Mouse (Mus musculus) lung, embryonic 15.5 days (tissue): ENCODE results near the gene Gm36210. TPM values are rescaled to one million over a fixed set of nuclear protein-coding genes. Genes with fewer than 3 reads are reported as not detected.
"Not testable (repeated sequence)": the region's sequence is repeated elsewhere in the genome, so short reads cannot be mapped to it uniquely, and the experiment has no call there.

Source experiments
- ATAC-seq: fragments of 200-750 bp; cut with Nextera tagmentation; 2 replicates; pipeline ENCODE4 v1.8.0; 2017; ENCODE audit warnings: moderate number of reproducible peaks, borderline replicate concordance; ENCODE audit not compliant: low FRiP score, low TSS enrichment; ENCODE audit errors: extremely low read depth
- H3K27ac ChIP-seq: fragments of 300-500 bp; sonication (generic); 2 replicates; pipeline ENCODE4 v1.5.1; 2015; ENCODE audit warnings: moderate library complexity, mild to moderate bottlenecking, inconsistent platforms
- H3K27me3 ChIP-seq: fragments of 300-500 bp; sonication (generic); 2 replicates; pipeline ENCODE4 v1.6.1; 2015; ENCODE audit warnings: inconsistent platforms
- H3K36me3 ChIP-seq: fragments of 300-500 bp; sonication (generic); 2 replicates; pipeline ENCODE4 v1.6.1; 2015; ENCODE audit warnings: inconsistent platforms
- H3K4me1 ChIP-seq: fragments of 300-500 bp; sonication (generic); 2 replicates; pipeline ENCODE4 v1.6.1; 2015; ENCODE audit warnings: inconsistent platforms
- H3K4me2 ChIP-seq: fragments of 300-500 bp; sonication (generic); 2 replicates; pipeline ENCODE4 v1.6.1; 2015; ENCODE audit warnings: inconsistent platforms, mild to moderate bottlenecking, moderate library complexity
- H3K4me3 ChIP-seq: fragments of 300-500 bp; sonication (generic); 2 replicates; pipeline ENCODE4 v1.5.1; 2015; ENCODE audit warnings: mild to moderate bottlenecking, inconsistent platforms
- H3K9ac ChIP-seq: fragments of 300-500 bp; sonication (generic); 2 replicates; pipeline ENCODE4 v1.6.1; 2015; ENCODE audit warnings: inconsistent platforms
- H3K9me3 ChIP-seq: fragments of 300-500 bp; sonication (generic); 2 replicates; pipeline ENCODE4 v1.6.1; 2016; ENCODE audit warnings: inconsistent platforms
- WGBS: fragments of 180-500 bp; shearing (Covaris S2); methylation state at CpG from one replicate; pipeline ENCODE4 v1.1.7; 2015; 5-methylcytosine and 5-hydroxymethylcytosine counted together
- polyA plus RNA-seq: library from polyadenylated mRNA; unstranded; fragments of >200 nt; fragmentation: Nextera tagmentation; extraction: Ambion mirVana; gene quantifications from 2 replicates; pipeline ENCODE4 v1.2.1, GENCODE M21; 2015

Gm36210 gene
- polyA plus RNA-seq, 1 experiment from 2014 or later, result not detected

DNA sequence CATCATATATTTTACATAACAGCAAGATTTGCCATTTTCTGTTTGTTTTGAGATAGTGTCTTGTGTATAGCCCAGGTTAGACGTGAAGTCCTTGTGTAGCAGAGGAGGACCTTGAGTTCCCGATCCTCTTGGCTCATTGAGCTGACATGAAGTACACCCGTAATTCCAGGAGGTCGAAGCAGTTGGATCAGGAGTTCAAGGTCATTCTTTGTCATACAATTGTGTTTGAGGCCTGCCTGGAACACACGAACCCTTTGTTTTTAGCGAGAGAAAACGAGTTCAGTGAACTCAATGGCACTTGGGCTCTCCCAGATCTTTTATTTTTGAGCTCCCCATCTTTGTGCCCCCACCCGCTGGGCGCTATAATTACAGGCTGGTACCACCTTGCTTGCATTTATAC, 3.9 kb downstream of the Gm36210 start:
- Histone ChIP-seq H3K4me1 (0 out of 2 replicates have a peak, but pooled peaks cover 4% of the 10 kb centered on the region), H3K9ac (no peak overlapping the region), H3K4me2 (no peak overlapping the region), H3K36me3 (no peaks in the 10 kb centered on the region), H3K27ac (no peak overlapping the region), H3K4me3 (no peak overlapping the region), H3K27me3 (peaks cover 6% of the 10 kb centered on the region; the same call in 1 of the 2 replicates), H3K9me3 (peaks cover 3% of the 10 kb centered on the region; the same call in 1 of the 2 replicates)
- no peak for ATAC-seq
- WGBS, result 76% methylated on average over 9 of the region's 9 CpGs

DNA sequence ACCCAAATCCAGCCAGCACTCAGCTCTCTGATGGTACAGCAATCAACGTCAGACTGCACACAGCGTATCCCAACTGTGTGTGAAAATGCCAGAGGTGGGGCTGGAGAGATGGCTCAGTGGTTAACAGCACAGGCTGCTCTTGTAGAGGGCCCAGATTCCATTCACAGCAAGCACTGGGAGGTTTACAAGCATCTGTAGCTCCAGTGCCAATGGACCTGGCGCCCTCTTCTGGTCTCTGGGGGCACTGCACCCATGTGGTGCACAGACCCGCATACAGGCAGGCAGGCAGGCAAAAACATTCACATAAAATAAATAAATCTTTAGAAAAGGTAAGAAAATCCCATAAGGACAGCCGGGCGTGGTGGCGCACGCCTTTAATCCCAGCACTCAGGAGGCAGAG, 5.1 kb downstream of the Gm36210 start:
- no peak overlapping the region for H3K27ac ChIP-seq
- H3K4me1 ChIP-seq, result 0 out of 2 replicates have a peak, but pooled peaks cover 4% of the 10 kb centered on the region
- H3K36me3 ChIP-seq, result no peaks in the 10 kb centered on the region
- H3K27me3 ChIP-seq, result peaks cover 6% of the 10 kb centered on the region; the same call in 1 of the 2 replicates
- H3K9me3 ChIP-seq, result peaks cover 3% of the 10 kb centered on the region; the same call in 1 of the 2 replicates
- no peak for ATAC-seq
- H3K4me2 ChIP-seq, result no peak overlapping the region
- H3K4me3 ChIP-seq, result no peak overlapping the region
- 53% methylated on average over 8 of the region's 8 CpGs for WGBS
- H3K9ac ChIP-seq, result no peak overlapping the region

- WGBS, result 37% methylated on average over 11 of the region's 11 CpGs
- H3K4me2 ChIP-seq, result peak overlapping the region; percentile 48
- H3K36me3 ChIP-seq, result no peaks in the 10 kb centered on the region
- H3K27ac ChIP-seq, result no peak overlapping the region
- H3K4me1 ChIP-seq, result 0 out of 2 replicates have a peak, but pooled peaks cover 4% of the 10 kb centered on the region
- no peak for ATAC-seq
- H3K9ac ChIP-seq, result no peak overlapping the region
- H3K27me3 ChIP-seq, result peaks cover 6% of the 10 kb centered on the region; the same call in 1 of the 2 replicates
- H3K4me3 ChIP-seq, result 0 out of 2 replicates have a peak overlapping the region, but pooled peaks have one; percentile 10
- peaks cover 3% of the 10 kb centered on the region; the same call in 1 of the 2 replicates for H3K9me3 ChIP-seq
These were observed 5.8 kb downstream of the Gm36210 start for GRCm38 (mm10) chr7:4900523-4900851.

- Histone ChIP-seq H3K9me3 (peaks cover 3% of the 10 kb centered on the region; the same call in 1 of the 2 replicates), H3K27ac (no peak overlapping the region), H3K4me2 (peak overlapping the region; percentile 48), H3K36me3 (no peaks in the 10 kb centered on the region), H3K27me3 (peaks cover 6% of the 10 kb centered on the region; the same call in 1 of the 2 replicates), H3K9ac (no peak overlapping the region), H3K4me1 (0 out of 2 replicates have a peak, but pooled peaks cover 4% of the 10 kb centered on the region), H3K4me3 (peak overlapping the region; percentile 10; the same call in 1 of the 2 replicates)
- ATAC-seq, result no peak
- WGBS, result 5% methylated on average over 19 of the region's 19 CpGs
These were observed 6.4 kb downstream of the Gm36210 start for GRCm38 (mm10) chr7:4899649-4900522.

- 17% methylated on average over 16 of the region's 18 CpGs for WGBS
- H3K9ac ChIP-seq, result no peak overlapping the region
- 0 out of 2 replicates have a peak, but pooled peaks have one; percentile 32 for ATAC-seq
These were observed 7.3 kb downstream of the Gm36210 start for GRCm38 (mm10) chr7:4898851-4899648.

DNA sequence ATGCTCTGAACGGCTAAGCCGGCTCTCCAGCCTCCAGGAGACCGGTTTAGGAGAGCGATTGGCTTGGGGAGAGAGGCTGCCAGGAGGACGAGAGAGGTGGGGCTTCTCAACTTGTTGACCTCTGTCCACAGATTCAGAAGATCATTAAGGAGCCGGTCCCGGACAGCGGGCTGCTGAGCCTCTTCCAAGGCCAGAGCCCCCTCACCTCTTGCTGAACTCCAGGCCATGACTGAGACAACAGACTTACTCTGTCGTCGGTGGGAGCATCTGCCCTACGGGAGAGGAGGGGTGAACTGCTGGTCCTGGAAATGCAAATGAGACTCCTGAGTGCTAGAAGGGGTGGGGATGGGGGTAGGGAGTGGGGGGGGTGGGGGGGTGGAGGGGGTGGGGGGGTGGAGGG, 11.1 kb downstream of the Gm36210 start:
- Histone ChIP-seq H3K4me1 (0 out of 2 replicates have a peak, but pooled peaks cover 4% of the 10 kb centered on the region), H3K4me3 (no peak overlapping the region), H3K9ac (no peak overlapping the region), H3K9me3 (no peaks in the 10 kb centered on the region), H3K4me2 (no peak overlapping the region), H3K27ac (no peak overlapping the region), H3K36me3 (no peaks in the 10 kb centered on the region), H3K27me3 (peaks cover 6% of the 10 kb centered on the region; the same call in 1 of the 2 replicates)
- no peak for ATAC-seq
- WGBS, result 33% methylated on average over 11 of the region's 11 CpGs

More at GRCm38 (mm10) chr7:4898851-4899648, 7.3 kb downstream of the Gm36210 start:
- Histone ChIP-seq H3K4me3 (peak overlapping the region; percentile 10; the same call in 1 of the 2 replicates), H3K4me1 (0 out of 2 replicates have a peak, but pooled peaks cover 4% of the 10 kb centered on the region), H3K27me3 (peaks cover 6% of the 10 kb centered on the region; the same call in 1 of the 2 replicates), H3K36me3 (no peaks in the 10 kb centered on the region), H3K27ac (no peak overlapping the region), H3K4me2 (peak overlapping the region; percentile 48), H3K9me3 (peaks cover 3% of the 10 kb centered on the region; the same call in 1 of the 2 replicates)

DNA sequence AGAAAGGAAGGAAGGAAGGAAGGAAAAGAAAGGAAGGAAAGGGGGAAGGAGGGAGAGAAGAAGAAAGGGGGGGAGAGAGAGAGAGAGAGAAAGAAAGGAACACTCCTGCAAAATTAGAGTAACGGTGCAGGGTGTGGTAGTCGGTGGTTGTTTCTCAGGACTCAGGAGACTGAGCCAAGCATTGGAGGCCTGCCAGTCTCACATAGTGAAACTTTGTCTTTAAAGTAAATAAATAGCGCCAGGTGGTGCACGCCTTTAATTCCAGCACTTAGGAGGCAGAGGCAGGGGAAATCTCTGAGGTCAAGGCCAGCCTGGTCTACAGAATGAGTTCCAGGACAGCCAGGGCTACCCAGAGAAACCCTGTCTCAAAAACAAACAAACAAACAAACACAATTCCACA, 19.6 kb downstream of the Gm36210 start:
- 40% methylated on average over 4 of the region's 4 CpGs for WGBS
- no peaks in the 10 kb centered on the region for H3K36me3 ChIP-seq

GRCm38 (mm10) chr7:4879036-4879435, 27.3 kb downstream of the Gm36210 start:
- H3K9ac ChIP-seq, H3K4me3 ChIP-seq, H3K27me3 ChIP-seq, H3K27ac ChIP-seq, H3K36me3 ChIP-seq, H3K4me2 ChIP-seq, ATAC-seq, H3K9me3 ChIP-seq: not testable (repeated sequence)
- 71% methylated on average over 1 of the region's 1 CpGs for WGBS
- H3K4me1 ChIP-seq, result peaks cover 14% of the 10 kb centered on the region

More for the DNA sequence above, 19.6 kb downstream of the Gm36210 start:
- H3K9ac ChIP-seq, result no peak overlapping the region
- H3K27me3 ChIP-seq, result no peaks in the 10 kb centered on the region
- ATAC-seq, result no peak
- no peaks in the 10 kb centered on the region for H3K9me3 ChIP-seq
- no peak overlapping the region for H3K4me2 ChIP-seq
- H3K4me1 ChIP-seq, result no peaks in the 10 kb centered on the region
- no peak overlapping the region for H3K27ac ChIP-seq
- H3K4me3 ChIP-seq, result no peak overlapping the region

GRCm38 (mm10) chr7:4878186-4878585, 28.1 kb downstream of the Gm36210 start:
- Histone ChIP-seq H3K36me3 (no peaks in the 10 kb centered on the region), H3K9ac (no peak overlapping the region), H3K27ac (no peak overlapping the region), H3K4me1 (peaks cover 14% of the 10 kb centered on the region), H3K27me3 (no peaks in the 10 kb centered on the region), H3K9me3 (no peaks in the 10 kb centered on the region), H3K4me3 (peak overlapping the region; percentile 52; the same call in 1 of the 2 replicates), H3K4me2 (peak overlapping the region; percentile 81)
- no peak for ATAC-seq

GRCm38 (mm10) chr7:4877226-4877625, 29.1 kb downstream of the Gm36210 start:
- no peaks in the 10 kb centered on the region for H3K9me3 ChIP-seq
- H3K27me3 ChIP-seq, result no peaks in the 10 kb centered on the region
- H3K4me3 ChIP-seq, result peak overlapping the region; percentile 52
- H3K27ac ChIP-seq, result no peak overlapping the region
- H3K4me1 ChIP-seq, result peaks cover 14% of the 10 kb centered on the region
- H3K9ac ChIP-seq, result peak overlapping the region; percentile 48
- peak overlapping the region; percentile 81 for H3K4me2 ChIP-seq
- ATAC-seq, result no peak; the same call in 1 of the 2 replicates
- WGBS, result 7% methylated on average over 11 of the region's 11 CpGs
- no peaks in the 10 kb centered on the region for H3K36me3 ChIP-seq

DNA sequence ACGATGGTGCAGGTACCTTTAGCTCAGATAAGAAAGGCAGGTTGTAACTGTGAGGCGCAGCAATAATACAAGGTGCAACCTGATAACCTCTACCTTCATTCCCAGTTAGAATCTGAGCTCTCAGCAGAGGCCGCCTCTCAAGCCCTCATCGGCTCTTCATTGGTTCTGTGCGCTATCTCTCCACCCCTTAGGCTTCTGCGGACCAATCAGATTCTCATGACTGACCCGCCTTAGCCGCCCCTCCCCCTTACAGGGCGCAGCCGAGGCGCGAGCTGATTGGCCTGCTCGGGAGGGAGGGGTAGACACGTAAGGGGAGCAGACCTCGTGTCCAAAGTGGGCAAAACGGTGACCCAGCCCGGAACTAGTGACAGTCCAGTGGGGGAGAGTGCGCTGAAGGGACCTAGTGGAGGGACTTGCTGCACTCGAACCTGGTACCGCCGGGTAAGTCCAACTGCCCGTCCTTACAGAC, 29.5 kb downstream of the Gm36210 start, which contains the start of gene Isoc2a:
Isoc2a (plus strand) TSS at position 401 of the 469 bp plus-strand sequence.
- Histone ChIP-seq H3K4me1 (peaks cover 14% of the 10 kb centered on the region), H3K27me3 (no peaks in the 10 kb centered on the region), H3K36me3 (no peaks in the 10 kb centered on the region), H3K4me3 (peak within 1 kb of the TSS; percentile 52), H3K4me2 (peak within 1 kb of the TSS; percentile 81), H3K9ac (peak within 1 kb of the TSS; percentile 48), H3K27ac (no peak within 1 kb of the TSS), H3K9me3 (no peaks in the 10 kb centered on the region)
- peak; percentile 99 for ATAC-seq
- 1% methylated on average over 22 of the region's 22 CpGs for WGBS
